Mouse (Mus musculus): ENCODE results near the gene Plekha8. TPM values are rescaled to one million over a fixed set of nuclear protein-coding genes. Genes with fewer than 3 reads are reported as not detected.

Plekha8 gene
- 11.8 and 12.5 TPM in 2 replicates for polyA plus RNA-seq (2014; fragmentation: Nextera tagmentation; extraction: Ambion mirVana)

DNA sequence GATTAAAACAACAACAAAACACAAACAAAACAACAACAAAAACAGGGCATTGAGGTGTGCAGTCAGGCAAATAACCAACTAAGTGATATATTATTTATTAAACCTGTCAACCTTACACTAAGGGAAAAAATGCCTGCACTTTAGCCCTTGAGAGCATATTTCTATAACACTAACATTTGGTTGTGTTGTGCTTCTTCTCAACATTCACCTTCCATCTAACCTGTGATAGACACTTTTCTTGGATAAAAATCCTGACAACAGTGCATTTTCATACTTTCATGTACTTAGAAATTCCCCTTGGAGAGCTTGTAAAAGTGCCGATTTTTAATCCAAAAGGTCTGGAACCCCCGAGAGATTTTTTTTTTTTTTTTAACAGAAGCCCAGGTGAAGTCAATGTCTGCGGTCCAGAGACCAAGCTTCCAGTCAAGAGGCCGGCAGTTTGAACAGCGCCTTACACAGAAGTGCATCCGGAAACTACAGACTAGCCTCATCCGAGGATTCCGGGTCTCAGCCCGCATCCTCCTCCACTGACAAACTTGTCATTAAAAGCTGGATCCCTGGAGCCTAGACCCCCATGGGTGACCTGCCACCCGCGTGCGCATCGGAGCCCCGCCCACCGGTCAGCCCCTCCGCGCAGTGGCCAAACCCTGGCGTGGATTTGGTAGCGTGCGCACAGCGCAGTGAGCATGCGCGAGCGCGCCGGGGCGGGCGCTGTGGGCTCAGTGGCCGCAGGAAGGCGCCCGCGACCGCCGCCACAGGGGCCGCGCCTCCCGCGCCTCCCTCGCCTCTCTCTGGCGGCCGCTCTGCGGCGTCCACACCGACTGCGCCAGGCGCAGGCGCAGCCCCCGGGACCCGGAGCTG is at the start of gene Plekha8:
Gene Plekha8 (plus strand): TSS at position 643 of the 861 bp plus-strand sequence.
- DNase-seq (peak; percentile 98), ATAC-seq (ENCODE audit: insufficient read depth) (peak; percentile 94)
- Histone ChIP-seq H3K4me2 (peak within 1 kb of the TSS; percentile 79), H3K27ac (ENCODE audit: low read depth) (peak within 1 kb of the TSS; percentile 64; the same call in 1 of the 2 replicates), H3K9ac (peak within 1 kb of the TSS; percentile 78), H3K4me3 (ENCODE audit: low read depth, low read length) (peak within 1 kb of the TSS; percentile 88), H3K36me3 (ENCODE audit: insufficient read depth) (no peaks in the 10 kb centered on the region), H3K9me3 (ENCODE audit: low read depth, low read length) (no peaks in the 10 kb centered on the region), H3K27me3 (ENCODE audit: insufficient read depth, low read length) (no peaks in the 10 kb centered on the region), H3K4me1 (ENCODE audit: insufficient read depth) (peaks cover 12% of the 10 kb centered on the region; the same call in 1 of the 2 replicates)
- WGBS = under 1% methylated on average over 49 of the region's 49 CpGs
- peak; percentile 5; the same call in 1 of the 2 replicates for TF ChIP-seq CTCF (IDR thresholded peaks at IDR 0.05; ENCODE audit: low read depth)

DNA sequence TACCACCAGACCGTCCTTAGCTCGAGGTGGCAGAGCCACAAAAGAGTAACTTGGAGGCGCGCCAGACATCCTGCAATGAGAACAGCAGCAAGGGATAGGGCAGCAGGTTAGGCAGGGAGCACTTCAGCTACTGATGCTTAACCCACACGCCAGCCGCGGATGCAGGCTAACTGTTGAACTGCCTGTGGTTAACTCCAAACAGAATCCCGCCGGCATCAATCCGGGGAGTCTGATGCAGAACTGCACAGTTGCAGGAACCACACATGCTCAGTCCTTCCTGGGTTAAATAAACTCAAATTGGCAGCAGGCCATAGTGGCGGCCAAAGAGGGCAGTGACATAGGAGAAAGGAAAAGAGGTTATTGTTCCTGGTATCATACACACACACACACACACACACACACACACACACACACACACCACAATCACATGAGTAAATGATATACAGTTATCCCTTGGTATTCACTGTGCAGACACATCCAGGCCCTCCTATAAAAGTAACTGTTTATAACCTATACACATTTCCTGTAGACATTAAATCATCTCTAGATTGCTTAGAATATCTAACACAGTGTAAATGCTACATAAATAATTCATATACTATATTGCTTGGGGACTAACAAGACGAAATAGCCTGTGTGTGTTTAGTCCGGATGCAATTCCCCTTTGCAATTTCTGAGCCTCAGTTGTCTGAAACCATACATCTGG is 46.4 kb upstream of the Plekha8 start:
- no peaks in the 10 kb centered on the region for H3K27me3 ChIP-seq (ENCODE audit: insufficient read depth, low read length)
- H3K4me1 ChIP-seq (ENCODE audit: insufficient read depth) = peaks cover 7% of the 10 kb centered on the region
- TF ChIP-seq CTCF (IDR thresholded peaks at IDR 0.05; ENCODE audit: low read depth) = no peak
- ATAC-seq (ENCODE audit: insufficient read depth) = peak; percentile 58; the same call in 1 of the 2 replicates
- 43% methylated on average over 13 of the region's 13 CpGs for WGBS
- H3K4me2 ChIP-seq = no peak overlapping the region
- H3K9ac ChIP-seq = no peak overlapping the region
- peak; percentile 80 for DNase-seq
- H3K27ac ChIP-seq (ENCODE audit: low read depth) = no peak overlapping the region
- H3K4me3 ChIP-seq (ENCODE audit: low read depth, low read length) = no peak overlapping the region
- H3K36me3 ChIP-seq (ENCODE audit: insufficient read depth) = no peaks in the 10 kb centered on the region
- H3K9me3 ChIP-seq (ENCODE audit: low read depth, low read length) = no peaks in the 10 kb centered on the region

DNA sequence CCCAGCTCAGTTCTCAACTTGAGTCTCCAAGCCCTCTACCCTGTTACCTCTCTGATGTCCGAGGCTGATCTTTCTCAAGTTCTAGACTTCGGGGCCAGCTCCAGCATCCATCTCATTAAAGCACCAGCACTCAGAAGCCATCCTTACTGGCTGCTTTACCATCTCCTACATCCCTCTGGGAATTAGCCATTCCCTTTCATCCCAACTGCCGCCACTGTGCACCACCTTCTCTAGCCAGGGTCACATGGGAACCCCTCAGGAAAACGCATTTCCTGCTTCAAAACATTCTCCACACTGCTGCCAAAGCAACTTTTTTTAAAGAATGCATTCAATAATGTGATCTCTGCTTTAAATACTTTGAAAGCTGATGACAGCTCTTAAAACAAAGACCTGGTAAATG is 45.6 kb upstream of the Plekha8 start:
- ATAC-seq (ENCODE audit: insufficient read depth) = no peak
- H3K9ac ChIP-seq = no peak overlapping the region

DNA sequence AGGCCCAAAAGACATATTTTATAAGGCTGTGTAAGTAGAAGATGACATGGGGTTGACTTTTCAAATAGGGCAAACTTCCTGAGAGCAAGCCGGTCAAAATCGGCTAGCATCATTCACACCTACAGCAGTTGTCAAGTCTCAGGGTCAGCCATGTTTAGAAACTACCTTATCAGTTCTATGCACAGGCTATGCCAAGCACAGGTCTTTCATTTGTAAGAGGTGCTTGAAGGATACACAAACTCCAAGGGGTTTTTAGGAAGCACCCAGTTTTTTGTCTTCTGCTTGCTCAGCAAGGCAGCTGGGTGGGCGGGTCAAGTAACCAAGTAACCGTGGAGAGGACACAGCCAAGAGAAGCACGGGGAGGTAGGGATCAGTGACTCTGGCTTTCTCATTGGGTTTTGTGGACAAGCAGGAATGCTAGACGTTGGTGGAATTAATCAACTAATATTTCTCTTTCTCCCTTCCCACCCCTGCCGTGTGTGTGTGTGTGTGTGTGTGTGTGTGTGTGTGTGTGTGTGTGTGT is 44.0 kb upstream of the Plekha8 start:
- H3K27me3 ChIP-seq (ENCODE audit: insufficient read depth, low read length) = no peaks in the 10 kb centered on the region
- no peaks in the 10 kb centered on the region for H3K9me3 ChIP-seq (ENCODE audit: low read depth, low read length)
- peaks cover 10% of the 10 kb centered on the region for H3K4me1 ChIP-seq (ENCODE audit: insufficient read depth)
- WGBS = 16% methylated on average over 6 of the region's 7 CpGs
- no peaks in the 10 kb centered on the region for H3K36me3 ChIP-seq (ENCODE audit: insufficient read depth)
- no peak overlapping the region for H3K9ac ChIP-seq
- TF ChIP-seq CTCF (IDR thresholded peaks at IDR 0.05; ENCODE audit: low read depth) = no peak
- DNase-seq (peak; percentile 54), ATAC-seq (ENCODE audit: insufficient read depth) (no peak)
- no peak overlapping the region for H3K27ac ChIP-seq (ENCODE audit: low read depth)
- no peak overlapping the region for H3K4me3 ChIP-seq (ENCODE audit: low read depth, low read length)
- H3K4me2 ChIP-seq = no peak overlapping the region

More for the DNA sequence above, 45.6 kb upstream of the Plekha8 start:
- Histone ChIP-seq H3K27ac (ENCODE audit: low read depth) (no peak overlapping the region), H3K9me3 (ENCODE audit: low read depth, low read length) (no peaks in the 10 kb centered on the region), H3K4me1 (ENCODE audit: insufficient read depth) (peaks cover 7% of the 10 kb centered on the region), H3K4me2 (no peak overlapping the region), H3K36me3 (ENCODE audit: insufficient read depth) (no peaks in the 10 kb centered on the region), H3K4me3 (ENCODE audit: low read depth, low read length) (no peak overlapping the region), H3K27me3 (ENCODE audit: insufficient read depth, low read length) (no peaks in the 10 kb centered on the region)
- no peak for DNase-seq
- WGBS = 49% methylated on average over 4 of the region's 4 CpGs
- TF ChIP-seq CTCF (IDR thresholded peaks at IDR 0.05; ENCODE audit: low read depth) = no peak

DNA sequence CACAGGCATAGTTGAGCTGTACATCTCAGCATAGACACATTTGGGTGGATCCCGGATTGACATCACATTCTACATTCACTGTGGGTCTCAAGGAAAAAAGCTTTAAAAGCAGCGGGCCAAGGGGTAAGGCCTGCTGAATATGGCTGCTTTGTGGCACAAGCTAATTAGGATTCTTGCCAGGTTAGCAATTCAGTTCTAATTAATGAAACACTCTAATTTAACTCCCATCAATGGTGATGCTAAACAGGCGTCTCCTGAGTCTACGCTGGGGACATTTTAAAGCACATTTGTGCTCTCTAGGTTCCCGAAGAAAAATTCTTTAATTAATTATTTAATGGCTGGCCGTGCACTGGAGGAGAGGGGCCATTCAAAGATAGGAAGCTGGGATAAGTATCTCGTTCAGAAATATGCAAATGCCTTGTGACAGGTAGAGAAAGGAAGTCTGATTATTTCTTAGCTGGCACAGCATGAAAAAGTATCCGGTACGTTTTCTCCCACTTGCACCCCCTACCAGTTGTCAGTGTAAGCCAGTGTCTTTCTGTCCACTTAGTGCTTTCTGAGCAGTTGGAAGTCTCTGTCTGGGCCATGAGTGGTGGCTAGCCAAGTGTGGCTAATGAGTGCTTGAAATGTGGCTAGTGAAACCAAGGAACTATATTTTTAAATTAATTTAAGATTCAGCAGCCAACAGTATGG is 42.0 kb upstream of the Plekha8 start:
- Histone ChIP-seq H3K27me3 (ENCODE audit: insufficient read depth, low read length) (no peaks in the 10 kb centered on the region), H3K4me2 (no peak overlapping the region), H3K4me3 (ENCODE audit: low read depth, low read length) (no peak overlapping the region), H3K4me1 (ENCODE audit: insufficient read depth) (peaks cover 10% of the 10 kb centered on the region), H3K27ac (ENCODE audit: low read depth) (no peak overlapping the region), H3K9ac (no peak overlapping the region), H3K36me3 (ENCODE audit: insufficient read depth) (no peaks in the 10 kb centered on the region), H3K9me3 (ENCODE audit: low read depth, low read length) (no peaks in the 10 kb centered on the region)
- DNase-seq (no peak), ATAC-seq (ENCODE audit: insufficient read depth) (no peak)
- 79% methylated on average over 9 of the region's 9 CpGs for WGBS
- no peak for TF ChIP-seq CTCF (IDR thresholded peaks at IDR 0.05; ENCODE audit: low read depth)

DNA sequence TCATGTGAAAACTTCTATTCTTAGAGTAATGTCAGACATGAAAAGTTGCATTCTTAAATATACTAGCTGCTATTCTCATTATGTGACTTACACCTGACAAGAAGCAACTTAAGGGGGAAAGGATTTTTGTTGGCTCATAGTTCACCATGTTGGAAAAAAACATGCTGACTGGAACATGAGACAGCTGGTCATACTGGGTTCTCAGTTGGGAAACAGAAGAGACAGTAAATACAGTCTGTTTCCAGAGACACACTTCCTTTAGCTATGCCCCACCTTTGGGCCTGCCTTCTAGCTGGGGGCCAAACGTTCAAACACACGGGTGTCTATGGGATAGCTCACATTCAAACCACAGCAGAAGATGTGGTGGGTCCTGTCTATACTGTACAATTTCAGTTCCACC is 41.3 kb upstream of the Plekha8 start:
- no peak overlapping the region for H3K27ac ChIP-seq (ENCODE audit: low read depth)
- H3K27me3 ChIP-seq (ENCODE audit: insufficient read depth, low read length) = no peaks in the 10 kb centered on the region
- no peak overlapping the region for H3K4me3 ChIP-seq (ENCODE audit: low read depth, low read length)
- H3K4me1 ChIP-seq (ENCODE audit: insufficient read depth) = peaks cover 10% of the 10 kb centered on the region
- peak; percentile 51 for DNase-seq
- no peak for ATAC-seq (ENCODE audit: insufficient read depth)
- WGBS = 65% methylated on average over 2 of the region's 2 CpGs
- TF ChIP-seq CTCF (IDR thresholded peaks at IDR 0.05; ENCODE audit: low read depth) = no peak
- no peak overlapping the region for H3K4me2 ChIP-seq
- no peaks in the 10 kb centered on the region for H3K36me3 ChIP-seq (ENCODE audit: insufficient read depth)
- no peak overlapping the region for H3K9ac ChIP-seq
- H3K9me3 ChIP-seq (ENCODE audit: low read depth, low read length) = no peaks in the 10 kb centered on the region

All from lung, embryonic 14.5 days (tissue).